In the genomic region with DNA sequence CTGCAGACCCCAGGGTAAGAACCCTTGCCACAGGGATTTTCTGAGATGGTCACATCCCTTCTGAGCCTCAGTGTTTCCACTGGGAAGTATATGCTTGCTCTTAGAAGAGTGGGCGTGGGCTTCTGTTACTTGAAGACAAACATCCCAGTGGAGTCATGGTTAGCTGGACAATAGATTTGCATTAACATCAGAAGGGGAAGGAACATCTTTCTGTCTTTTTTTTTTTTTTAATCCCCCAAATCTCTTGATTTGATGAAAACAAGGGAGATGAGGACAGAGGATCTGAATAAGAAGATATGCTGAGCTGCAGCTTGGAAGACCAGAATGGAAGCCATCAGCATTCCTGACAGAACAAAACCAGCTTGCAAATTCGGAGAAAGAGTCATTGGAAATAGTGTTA, we compare ENCODE assay signal across 20 mouse cellular contexts.
A peak's percentile ranks its signal among the peaks of the same experiment; 100 is the strongest.
DNase-seq lines count a peak whose midpoint lies in the region; TF ChIP-seq lines count a peak whose summit lies in the region.
"Had no signal": no experiment of that assay in that cellular context is flagged by ENCODE, and none has a peak within 500 bp of the region (broad histone marks: within the 10 kb centered on the region; RNA-seq: fewer than 3 reads in every experiment).

No protein-coding gene starts in this region.

- TF ChIP-seq CTCF in kidney, adult 2 months (conservative IDR thresholded peaks at IDR 0.05; ENCODE audit: insufficient read depth, insufficient read length, low read depth, low read length): no peak

- no peak overlapping the region for H3K9ac ChIP-seq in ES-E14 (ENCODE audit: insufficient read depth, low read depth, low read length, poor library complexity, severe bottlenecking)
- H3K9ac ChIP-seq: embryonic facial prominence, embryonic 13.5 days; embryonic facial prominence, embryonic 15.5 days; forebrain, embryonic 12.5 days had no signal

- H3K36me3 ChIP-seq in heart, embryonic 10.5 days: no peaks in the 10 kb centered on the region
- no peaks in the 10 kb centered on the region for H3K36me3 ChIP-seq in ES-E14 (ENCODE audit: control insufficient read depth, insufficient read depth, low read length, poor library complexity, severe bottlenecking)
- no peaks in the 10 kb centered on the region for H3K36me3 ChIP-seq in kidney, adult 2 months (ENCODE audit: control insufficient read depth, insufficient read depth, low read length)
- H3K36me3 ChIP-seq: embryonic facial prominence, embryonic 13.5 days; embryonic facial prominence, embryonic 15.5 days; forebrain, embryonic 10.5 days; forebrain, embryonic 12.5 days had no signal

- no peaks in the 10 kb centered on the region for H3K27me3 ChIP-seq in heart, embryonic 10.5 days (ENCODE audit: insufficient read depth, poor library complexity, severe bottlenecking)
- H3K27me3 ChIP-seq in kidney, adult 2 months (replicated peaks; ENCODE audit: control insufficient read depth, insufficient read depth, low read length): no peaks in the 10 kb centered on the region
- H3K27me3 ChIP-seq: embryonic facial prominence, embryonic 13.5 days; embryonic facial prominence, embryonic 15.5 days; forebrain, embryonic 12.5 days had no signal

- TF ChIP-seq POLR2A in kidney, adult 2 months (IDR thresholded peaks at IDR 0.05; ENCODE audit: low read depth, low read length): no peak

- 73% methylated on average over 2 of the region's 2 CpGs for WGBS in heart, embryonic 10.5 days
- 80% methylated on average over 2 of the region's 2 CpGs for WGBS in kidney, adult 2 months

- DNase-seq in heart, embryonic 10.5 days (ENCODE audit: low spot score): peak; percentile 13
- no peak for DNase-seq in heart, adult 8-10 months (ENCODE audit: low spot score)
- DNase-seq in ES-E14 (ENCODE audit: low read depth, low spot score): no peak
- DNase-seq in ZHBTc4 (ENCODE audit: low read depth, low spot score): peak; percentile 55
- no peak for DNase-seq in kidney, adult 2 months
- DNase-seq in cerebellum, adult 18-20 months: no peak
- DNase-seq: adrenal gland, adult 8-10 months; adrenal gland, postnatal 14 days; adrenal gland, postnatal 36 days; cerebellum, adult 11-12 months; cerebellum, adult 8-10 months; cerebellum, adult 9-11 months; cerebellum, postnatal 14 days; cerebellum, postnatal 36 days; embryo, embryonic 11 days had no signal

- in situ Hi-C loops in ES-E14 (cut with MboI; ENCODE audit: low sequenced_read_pairs in 2 of 2, unreplicated experiment in 2 of 2): no loop called here

- H3K4me1 ChIP-seq in heart, embryonic 10.5 days: no peaks in the 10 kb centered on the region
- 0 out of 4 replicates have a peak, but pooled peaks cover 0 to 2% of the 10 kb centered on the region in 2 experiments for H3K4me1 ChIP-seq in ES-E14 (ENCODE audit: control insufficient read depth in 2 of 2, insufficient read depth in 2 of 2, low read length in 2 of 2, poor library complexity in 1 of 2)
- no peaks in the 10 kb centered on the region for H3K4me1 ChIP-seq in kidney, adult 2 months (ENCODE audit: control insufficient read depth, insufficient read depth, low read length)
- H3K4me1 ChIP-seq: embryonic facial prominence, embryonic 13.5 days; embryonic facial prominence, embryonic 15.5 days; forebrain, embryonic 12.5 days had no signal

- no peak overlapping the region for H3K4me3 ChIP-seq in heart, embryonic 10.5 days
- no peak overlapping the region for H3K4me3 ChIP-seq in ES-E14 (ENCODE audit: insufficient read depth in 1 of 2, low read depth in 1 of 2, low read length in 2 of 2, poor library complexity in 1 of 2, severe bottlenecking in 1 of 2)
- H3K4me3 ChIP-seq in kidney, adult 2 months (ENCODE audit: insufficient read depth, low read depth, low read length): no peak overlapping the region
- H3K4me3 ChIP-seq: embryonic facial prominence, embryonic 13.5 days; embryonic facial prominence, embryonic 15.5 days; erythroblast, embryonic 14.5 days; forebrain, embryonic 10.5 days; forebrain, embryonic 12.5 days had no signal

- no peak overlapping the region for H3K27ac ChIP-seq in heart, embryonic 10.5 days
- no peak overlapping the region for H3K27ac ChIP-seq in ES-E14 (ENCODE audit: insufficient read depth, low read depth, low read length, poor library complexity, severe bottlenecking)
- H3K27ac ChIP-seq in kidney, adult 2 months (ENCODE audit: insufficient read depth, low read depth, low read length): no peak overlapping the region
- H3K27ac ChIP-seq: embryonic facial prominence, embryonic 13.5 days; embryonic facial prominence, embryonic 15.5 days; forebrain, embryonic 10.5 days; forebrain, embryonic 12.5 days had no signal

- H3K9me3 ChIP-seq in heart, embryonic 10.5 days: no peaks in the 10 kb centered on the region
- no peaks in the 10 kb centered on the region for H3K9me3 ChIP-seq in ES-E14 (ENCODE audit: control insufficient read depth, insufficient read depth, low read depth, low read length)
- H3K9me3 ChIP-seq: embryonic facial prominence, embryonic 13.5 days; embryonic facial prominence, embryonic 15.5 days; forebrain, embryonic 10.5 days; forebrain, embryonic 12.5 days had no signal

TF ChIP-seq in ES-E14, 5 proteins besides CTCF, POLR2A, EP300 and RAD21:
- peak; percentile 67 for TF ChIP-seq ZNF384 (IDR thresholded peaks at IDR 0.05; ENCODE audit: low read depth, low read length)
- TF ChIP-seq ZC3H11A (IDR thresholded peaks at IDR 0.05; ENCODE audit: borderline replicate concordance, low read depth, low read length): no peak

Comparison
In these comparisons a context has a peak if more than half of its experiments do, and no peak if none do; other contexts are left out.
1. DNase-seq: peak in heart, embryonic 10.5 days (single experiment) and ZHBTc4 (single experiment); none in heart, adult 8-10 months (single experiment), ES-E14 (single experiment), kidney, adult 2 months (single experiment) and cerebellum, adult 18-20 months (0 of 2).